Mouse (Mus musculus): ENCODE results near the gene Haus8. TPM values are rescaled to one million over a fixed set of nuclear protein-coding genes. Genes with fewer than 3 reads are reported as not detected.
"Not testable (repeated sequence)": the region's sequence is repeated elsewhere in the genome, so short reads cannot be mapped to it uniquely, and the experiment has no call there.

Gene Haus8
- polyA plus RNA-seq, 1 experiment from 2014 or later, result 56.5 TPM

DNA sequence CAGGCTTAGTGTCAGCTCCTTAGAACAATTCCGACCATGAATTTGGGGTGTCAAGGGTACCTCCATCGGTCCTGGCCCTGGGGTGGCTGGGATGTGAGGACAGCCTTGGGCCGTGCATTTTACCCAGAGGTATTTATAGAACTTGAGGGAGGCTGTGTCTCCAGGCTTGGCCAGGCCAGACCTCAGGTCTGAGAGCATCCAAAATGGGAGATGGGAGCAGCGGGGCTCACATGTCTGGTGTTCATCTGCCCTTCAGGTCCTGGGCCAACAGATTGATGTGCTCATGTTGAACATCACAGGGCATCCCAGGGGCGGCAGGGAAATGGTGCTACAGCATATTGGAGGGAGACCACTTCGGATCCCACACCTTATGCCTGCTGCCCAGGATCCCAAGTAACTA, 18.6 kb upstream of the Haus8 start:
- Histone ChIP-seq H3K27me3 (ENCODE audit: control insufficient read depth, insufficient read depth, low read length) (no peaks in the 10 kb centered on the region), H3K4me3 (ENCODE audit: low read depth, low read length) (no peak overlapping the region), H3K9ac (ENCODE audit: low read depth, low read length) (no peak overlapping the region), H3K27ac (ENCODE audit: low read depth, low read length) (no peak overlapping the region), H3K4me2 (replicated peaks; ENCODE audit: low read depth, low read length) (no peak overlapping the region), H3K36me3 (ENCODE audit: control insufficient read depth, insufficient read depth, low read length) (peaks cover 6% of the 10 kb centered on the region; the same call in 1 of the 2 replicates), H3K9me3 (ENCODE audit: control insufficient read depth, low read length) (no peaks in the 10 kb centered on the region), H3K4me1 (replicated peaks; ENCODE audit: control insufficient read depth, insufficient read depth, low read length) (no peaks in the 10 kb centered on the region)
- ATAC-seq (ENCODE audit: low FRiP score), result no peak
- WGBS, result 91% methylated on average over 6 of the region's 6 CpGs
- DNase-seq (ENCODE audit: low spot score), result no peak

DNA sequence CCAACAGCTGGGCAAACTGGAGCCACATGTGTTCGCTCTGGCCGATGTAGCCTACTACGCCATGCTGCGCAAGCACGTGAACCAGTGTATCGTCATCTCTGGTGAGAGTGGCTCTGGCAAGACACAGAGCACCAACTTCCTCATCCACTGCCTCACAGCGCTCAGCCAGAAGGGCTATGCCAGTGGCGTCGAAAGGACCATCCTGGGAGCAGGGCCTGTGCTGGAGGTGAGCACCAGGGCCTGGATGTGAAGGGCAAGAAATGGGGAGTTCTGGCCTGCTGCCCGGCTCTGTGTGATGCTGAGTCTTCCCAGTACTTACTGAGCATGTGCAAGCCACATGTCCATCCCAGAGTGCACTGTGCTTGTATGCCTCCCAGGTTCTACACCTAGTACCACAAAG, 18.2 kb upstream of the Haus8 start:
- DNase-seq (ENCODE audit: low spot score), result no peak

DNA sequence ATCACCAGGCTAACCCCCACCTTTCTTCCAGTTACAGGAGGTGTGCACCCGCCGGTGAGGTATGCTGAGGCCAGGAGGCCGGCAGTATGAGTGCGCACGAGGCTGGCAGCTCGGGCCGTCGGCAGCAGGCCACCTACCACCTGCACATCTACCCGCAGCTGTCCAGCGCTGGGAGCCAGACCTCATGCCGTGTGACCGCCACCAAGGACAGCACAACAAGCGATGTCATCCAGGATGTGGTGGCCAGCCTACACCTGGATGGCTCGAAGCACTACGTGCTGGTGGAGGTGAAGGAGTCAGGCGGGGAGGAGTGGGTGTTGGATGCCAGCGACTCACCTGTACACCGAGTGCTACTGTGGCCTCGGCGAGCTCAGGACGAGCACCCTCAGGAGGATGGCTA, 17.5 kb upstream of the Haus8 start:
- Histone ChIP-seq H3K36me3 (ENCODE audit: control insufficient read depth, insufficient read depth, low read length) (peaks cover 6% of the 10 kb centered on the region; the same call in 1 of the 2 replicates), H3K4me2 (replicated peaks; ENCODE audit: low read depth, low read length) (no peak overlapping the region), H3K27ac (ENCODE audit: low read depth, low read length) (no peak overlapping the region), H3K4me3 (ENCODE audit: low read depth, low read length) (no peak overlapping the region), H3K4me1 (replicated peaks; ENCODE audit: control insufficient read depth, insufficient read depth, low read length) (no peaks in the 10 kb centered on the region), H3K27me3 (ENCODE audit: control insufficient read depth, insufficient read depth, low read length) (no peaks in the 10 kb centered on the region), H3K9me3 (ENCODE audit: control insufficient read depth, low read length) (no peaks in the 10 kb centered on the region), H3K9ac (ENCODE audit: low read depth, low read length) (no peak overlapping the region)
- DNase-seq (ENCODE audit: low spot score) (no peak), ATAC-seq (ENCODE audit: low FRiP score) (no peak)
- WGBS, result 93% methylated on average over 21 of the region's 21 CpGs

More for the DNA sequence above, 18.2 kb upstream of the Haus8 start:
- H3K4me2 ChIP-seq (replicated peaks; ENCODE audit: low read depth, low read length), result no peak overlapping the region
- no peaks in the 10 kb centered on the region for H3K27me3 ChIP-seq (ENCODE audit: control insufficient read depth, insufficient read depth, low read length)
- no peak overlapping the region for H3K4me3 ChIP-seq (ENCODE audit: low read depth, low read length)
- no peak for ATAC-seq (ENCODE audit: low FRiP score)
- H3K36me3 ChIP-seq (ENCODE audit: control insufficient read depth, insufficient read depth, low read length), result peaks cover 6% of the 10 kb centered on the region; the same call in 1 of the 2 replicates
- H3K9me3 ChIP-seq (ENCODE audit: control insufficient read depth, low read length), result no peaks in the 10 kb centered on the region
- H3K27ac ChIP-seq (ENCODE audit: low read depth, low read length), result no peak overlapping the region
- 95% methylated on average over 10 of the region's 10 CpGs for WGBS
- no peaks in the 10 kb centered on the region for H3K4me1 ChIP-seq (replicated peaks; ENCODE audit: control insufficient read depth, insufficient read depth, low read length)
- no peak overlapping the region for H3K9ac ChIP-seq (ENCODE audit: low read depth, low read length)

DNA sequence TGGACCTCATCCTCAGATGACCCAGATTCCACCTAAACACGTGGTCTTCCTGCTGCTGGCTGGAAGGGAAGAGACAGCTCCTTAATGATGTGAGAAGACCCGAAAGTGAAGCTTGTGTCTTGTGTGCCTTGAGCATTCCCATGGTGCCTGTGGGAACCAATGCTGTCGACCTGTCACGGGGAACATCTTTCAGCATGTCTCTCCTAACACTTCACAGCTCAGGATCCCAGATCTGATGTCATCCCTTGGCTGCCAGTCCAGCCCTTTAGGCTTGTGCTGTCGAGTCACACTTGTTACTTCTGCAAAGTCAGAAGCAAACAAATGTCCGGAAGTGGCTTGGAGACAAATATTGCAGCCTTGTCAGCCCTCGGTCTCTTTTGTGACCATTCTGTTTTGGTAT, 16.4 kb upstream of the Haus8 start:
- no peaks in the 10 kb centered on the region for H3K4me1 ChIP-seq (replicated peaks; ENCODE audit: control insufficient read depth, insufficient read depth, low read length)
- WGBS, result 89% methylated on average over 7 of the region's 7 CpGs
- no peaks in the 10 kb centered on the region for H3K27me3 ChIP-seq (ENCODE audit: control insufficient read depth, insufficient read depth, low read length)
- ATAC-seq (ENCODE audit: low FRiP score), result no peak
- no peaks in the 10 kb centered on the region for H3K9me3 ChIP-seq (ENCODE audit: control insufficient read depth, low read length)
- DNase-seq (ENCODE audit: low spot score), result no peak
- H3K27ac ChIP-seq (ENCODE audit: low read depth, low read length), result no peak overlapping the region
- H3K36me3 ChIP-seq (ENCODE audit: control insufficient read depth, insufficient read depth, low read length), result peaks cover 6% of the 10 kb centered on the region; the same call in 1 of the 2 replicates
- no peak overlapping the region for H3K9ac ChIP-seq (ENCODE audit: low read depth, low read length)
- H3K4me2 ChIP-seq (replicated peaks; ENCODE audit: low read depth, low read length), result no peak overlapping the region
- no peak overlapping the region for H3K4me3 ChIP-seq (ENCODE audit: low read depth, low read length)

DNA sequence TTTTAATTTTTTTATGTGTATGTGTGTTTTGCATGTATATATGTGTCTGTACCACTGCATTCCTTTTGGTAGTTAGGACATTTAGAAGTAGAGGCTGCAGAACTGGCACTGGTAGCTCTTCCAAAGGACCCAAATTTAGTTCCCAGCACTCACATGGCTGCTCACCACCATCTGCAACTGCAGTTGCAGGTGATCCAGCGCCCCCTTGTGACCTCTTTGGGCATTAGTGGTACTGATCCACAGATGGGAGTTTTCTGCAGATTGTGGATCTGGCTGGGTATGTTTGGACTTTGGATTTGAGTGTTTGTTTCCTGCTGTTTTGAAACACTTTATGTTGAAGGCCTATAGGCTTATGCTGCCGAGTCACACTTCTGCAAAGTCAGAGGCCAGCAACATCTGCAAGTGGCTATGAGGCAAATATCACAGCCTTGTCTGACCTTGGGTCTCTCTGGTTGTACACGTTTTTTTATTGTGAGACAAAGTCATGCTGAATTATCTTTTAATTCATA, 15.8 kb upstream of the Haus8 start:
- H3K4me3 ChIP-seq (ENCODE audit: low read depth, low read length), result no peak overlapping the region
- no peak overlapping the region for H3K27ac ChIP-seq (ENCODE audit: low read depth, low read length)
- H3K36me3 ChIP-seq (ENCODE audit: control insufficient read depth, insufficient read depth, low read length), result peaks cover 6% of the 10 kb centered on the region; the same call in 1 of the 2 replicates
- H3K4me1 ChIP-seq (replicated peaks; ENCODE audit: control insufficient read depth, insufficient read depth, low read length), result no peaks in the 10 kb centered on the region
- 64% methylated on average over 3 of the region's 3 CpGs for WGBS
- ATAC-seq (ENCODE audit: low FRiP score) (no peak), DNase-seq (ENCODE audit: low spot score) (no peak)
- no peaks in the 10 kb centered on the region for H3K27me3 ChIP-seq (ENCODE audit: control insufficient read depth, insufficient read depth, low read length)
- H3K9ac ChIP-seq (ENCODE audit: low read depth, low read length), result no peak overlapping the region
- H3K9me3 ChIP-seq (ENCODE audit: control insufficient read depth, low read length), result no peaks in the 10 kb centered on the region
- no peak overlapping the region for H3K4me2 ChIP-seq (replicated peaks; ENCODE audit: low read depth, low read length)

DNA sequence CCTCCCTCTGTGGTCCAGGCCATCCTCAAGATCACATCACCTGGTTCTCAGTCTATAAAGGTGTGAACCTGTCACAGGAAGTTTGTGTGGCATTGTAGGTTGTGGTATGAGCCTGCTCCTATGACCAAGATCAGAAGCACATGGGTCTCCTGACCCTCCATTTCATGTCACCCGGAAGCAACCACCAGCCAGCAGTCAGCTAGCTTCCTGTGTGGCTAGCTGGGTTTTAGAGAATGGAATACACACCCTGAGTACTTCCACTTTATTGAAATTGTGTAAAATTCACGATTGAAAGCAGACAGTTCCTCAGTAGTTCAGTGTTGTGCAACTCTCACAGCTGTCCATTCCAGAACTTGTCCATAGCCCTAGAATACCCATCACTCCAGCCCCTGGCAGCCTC, 13.5 kb upstream of the Haus8 start:
- H3K4me2 ChIP-seq (replicated peaks; ENCODE audit: low read depth, low read length); H3K9ac ChIP-seq (ENCODE audit: low read depth, low read length); H3K36me3 ChIP-seq (ENCODE audit: control insufficient read depth, insufficient read depth, low read length); H3K4me1 ChIP-seq (replicated peaks; ENCODE audit: control insufficient read depth, insufficient read depth, low read length); H3K9me3 ChIP-seq (ENCODE audit: control insufficient read depth, low read length); DNase-seq (ENCODE audit: low spot score); H3K27me3 ChIP-seq (ENCODE audit: control insufficient read depth, insufficient read depth, low read length); H3K4me3 ChIP-seq (ENCODE audit: low read depth, low read length); H3K27ac ChIP-seq (ENCODE audit: low read depth, low read length); ATAC-seq (ENCODE audit: low FRiP score): not testable (repeated sequence)
- 91% methylated on average over 2 of the region's 2 CpGs for WGBS

DNA sequence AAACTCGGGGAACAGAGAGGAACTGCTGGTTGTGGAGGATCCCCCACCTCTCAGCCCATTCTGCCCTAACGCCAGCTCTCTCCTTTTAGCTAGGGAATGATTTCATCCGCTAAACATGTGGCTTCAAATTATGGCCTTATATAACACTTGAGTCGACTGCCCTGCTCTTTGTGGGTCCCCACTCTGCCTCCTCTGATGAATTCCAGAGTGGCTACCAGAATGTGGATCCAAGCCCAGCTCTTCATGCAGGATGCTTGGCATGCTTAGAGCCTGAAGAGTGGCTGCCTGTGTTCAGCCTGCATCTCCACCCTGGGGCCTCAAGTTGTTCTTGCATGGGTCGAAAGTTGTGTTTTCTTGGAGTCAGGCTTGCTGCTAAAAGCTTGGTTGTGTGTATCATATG, 9.9 kb upstream of the Haus8 start:
- H3K4me1 ChIP-seq (replicated peaks; ENCODE audit: control insufficient read depth, insufficient read depth, low read length), result no peaks in the 10 kb centered on the region
- ATAC-seq (ENCODE audit: low FRiP score) (no peak), DNase-seq (ENCODE audit: low spot score) (no peak)
- no peak overlapping the region for H3K4me3 ChIP-seq (ENCODE audit: low read depth, low read length)
- no peak overlapping the region for H3K27ac ChIP-seq (ENCODE audit: low read depth, low read length)
- 91% methylated on average over 5 of the region's 5 CpGs for WGBS
- H3K9ac ChIP-seq (ENCODE audit: low read depth, low read length), result no peak overlapping the region
- H3K36me3 ChIP-seq (ENCODE audit: control insufficient read depth, insufficient read depth, low read length), result no peaks in the 10 kb centered on the region
- H3K4me2 ChIP-seq (replicated peaks; ENCODE audit: low read depth, low read length), result no peak overlapping the region
- no peaks in the 10 kb centered on the region for H3K27me3 ChIP-seq (ENCODE audit: control insufficient read depth, insufficient read depth, low read length)
- H3K9me3 ChIP-seq (ENCODE audit: control insufficient read depth, low read length), result no peaks in the 10 kb centered on the region

DNA sequence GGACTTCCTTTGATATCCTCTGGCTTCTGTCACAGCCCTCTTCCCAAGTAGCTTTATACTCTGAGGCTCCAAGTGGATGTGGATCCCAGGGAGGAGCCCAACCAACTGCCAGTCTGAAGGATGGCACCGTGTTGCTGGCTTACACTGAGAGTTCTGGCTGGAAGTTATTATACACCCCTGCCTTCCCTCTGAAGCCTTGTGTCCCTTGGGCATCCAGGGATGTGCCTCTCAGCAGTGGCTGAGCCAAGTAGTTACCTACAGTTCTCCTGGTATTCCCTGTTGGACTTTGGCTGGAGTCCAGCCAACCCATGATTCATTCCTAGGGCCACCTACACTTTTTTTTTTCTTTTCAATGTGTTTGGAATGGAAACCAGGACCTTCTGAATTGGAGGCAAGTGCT, 9.0 kb upstream of the Haus8 start:
- H3K4me1 ChIP-seq (replicated peaks; ENCODE audit: control insufficient read depth, insufficient read depth, low read length); DNase-seq (ENCODE audit: low spot score); H3K36me3 ChIP-seq (ENCODE audit: control insufficient read depth, insufficient read depth, low read length); ATAC-seq (ENCODE audit: low FRiP score); H3K9me3 ChIP-seq (ENCODE audit: control insufficient read depth, low read length); H3K9ac ChIP-seq (ENCODE audit: low read depth, low read length); H3K4me3 ChIP-seq (ENCODE audit: low read depth, low read length); H3K27ac ChIP-seq (ENCODE audit: low read depth, low read length); H3K27me3 ChIP-seq (ENCODE audit: control insufficient read depth, insufficient read depth, low read length); H3K4me2 ChIP-seq (replicated peaks; ENCODE audit: low read depth, low read length): not testable (repeated sequence)
- 81% methylated on average over 1 of the region's 1 CpGs for WGBS

DNA sequence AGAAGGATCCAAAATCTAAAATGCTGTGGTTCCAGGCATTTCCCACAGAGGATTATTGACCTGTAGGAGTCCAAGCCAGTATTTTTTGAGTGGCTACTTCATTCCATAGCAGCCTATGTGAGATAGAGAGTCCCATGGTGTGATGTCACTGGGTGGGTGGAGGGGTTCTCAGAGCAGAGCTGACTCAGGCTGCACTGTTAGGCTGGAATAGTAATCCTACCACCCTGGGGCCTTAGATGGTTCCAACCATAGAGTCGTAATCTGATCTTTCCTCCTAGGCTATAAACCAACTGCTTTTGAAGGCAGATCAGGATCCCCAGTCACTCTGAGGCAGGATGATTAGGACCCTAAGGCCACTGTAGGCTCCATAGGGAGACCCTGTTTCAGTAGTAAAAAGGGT, 6.7 kb upstream of the Haus8 start:
- H3K27ac ChIP-seq (ENCODE audit: low read depth, low read length); ATAC-seq (ENCODE audit: low FRiP score); H3K9ac ChIP-seq (ENCODE audit: low read depth, low read length): not testable (repeated sequence)

More for the DNA sequence above, 6.7 kb upstream of the Haus8 start:
- not testable (repeated sequence) for H3K9me3 ChIP-seq (ENCODE audit: control insufficient read depth, low read length); DNase-seq (ENCODE audit: low spot score); H3K4me1 ChIP-seq (replicated peaks; ENCODE audit: control insufficient read depth, insufficient read depth, low read length); H3K36me3 ChIP-seq (ENCODE audit: control insufficient read depth, insufficient read depth, low read length); H3K4me3 ChIP-seq (ENCODE audit: low read depth, low read length); H3K4me2 ChIP-seq (replicated peaks; ENCODE audit: low read depth, low read length); H3K27me3 ChIP-seq (ENCODE audit: control insufficient read depth, insufficient read depth, low read length)
- WGBS, result 92% methylated on average over 1 of the region's 1 CpGs

All from hindbrain, embryonic 11.5 days (tissue).